Mouse (Mus musculus): ENCODE data around the gene Mllt1. TPM values are rescaled to one million over a fixed set of nuclear protein-coding genes. Genes with fewer than 3 reads are reported as not detected.

The Mllt1 gene
- 32.9 TPM for total RNA-seq (2023)

DNA sequence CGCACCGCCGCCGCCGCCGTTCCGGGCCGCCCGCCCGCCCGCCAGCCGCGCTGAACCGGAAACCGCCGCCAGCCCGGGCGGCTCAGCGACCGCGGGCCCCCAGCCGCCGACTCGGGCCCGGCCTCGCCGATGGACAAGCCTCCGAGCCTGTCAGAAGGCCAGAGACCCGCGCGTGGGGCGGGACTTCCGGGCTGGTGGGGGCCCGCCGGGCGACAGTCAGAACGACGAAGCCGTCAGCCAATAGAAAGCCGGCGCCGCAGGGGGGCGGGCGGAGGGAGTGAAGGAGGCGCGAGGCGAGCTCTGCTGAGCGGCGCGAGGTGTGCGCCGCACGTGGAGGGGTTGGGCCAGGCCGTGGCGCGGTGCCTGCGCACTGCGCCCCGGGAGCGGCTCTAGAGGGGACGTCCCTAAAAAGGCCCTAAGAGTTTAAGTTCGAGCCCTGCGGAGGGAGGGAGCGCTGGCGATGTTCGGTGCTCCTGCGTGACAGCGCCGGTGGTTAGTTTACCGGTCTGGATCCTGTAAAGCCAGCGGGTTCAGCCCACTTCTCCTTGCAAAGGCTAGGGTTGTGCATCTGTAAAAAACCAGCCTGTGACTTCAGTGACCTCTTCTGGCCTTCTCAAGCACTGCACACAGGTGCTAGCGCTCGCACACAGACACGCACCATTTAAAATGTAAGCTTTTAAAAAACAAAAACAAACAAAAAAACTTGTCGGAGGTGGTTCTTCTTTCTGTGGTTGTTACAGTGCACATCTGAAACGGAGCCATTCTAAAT is at the start of gene Mllt1:
Gene Mllt1, minus strand, starts transcription at position 53 of the 769 bp plus-strand sequence.

DNA sequence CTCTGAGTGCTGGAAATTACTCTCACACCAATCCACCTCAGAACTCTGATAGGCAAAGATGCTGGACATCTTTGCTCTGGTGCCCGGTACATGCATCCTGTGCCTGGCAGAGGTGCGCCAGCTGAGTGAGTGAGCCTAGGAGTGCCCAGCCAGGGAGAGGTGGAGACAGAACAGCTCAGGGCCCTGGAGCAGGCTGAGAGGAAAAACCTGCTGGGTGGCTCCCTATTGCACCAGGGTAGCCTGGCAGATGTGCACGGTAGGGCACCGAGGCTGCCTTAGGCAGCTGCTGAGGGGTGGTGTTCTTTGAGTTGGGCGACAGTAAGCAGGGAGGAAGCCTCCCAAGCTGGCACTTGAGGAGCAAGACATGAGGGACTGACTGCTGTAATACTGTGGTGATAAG is 46.8 kb upstream of the Mllt1 start, which contains the start of gene Acer1:
Gene Acer1, minus strand, starts transcription at position 114 of the 400 bp plus-strand sequence.

DNA sequence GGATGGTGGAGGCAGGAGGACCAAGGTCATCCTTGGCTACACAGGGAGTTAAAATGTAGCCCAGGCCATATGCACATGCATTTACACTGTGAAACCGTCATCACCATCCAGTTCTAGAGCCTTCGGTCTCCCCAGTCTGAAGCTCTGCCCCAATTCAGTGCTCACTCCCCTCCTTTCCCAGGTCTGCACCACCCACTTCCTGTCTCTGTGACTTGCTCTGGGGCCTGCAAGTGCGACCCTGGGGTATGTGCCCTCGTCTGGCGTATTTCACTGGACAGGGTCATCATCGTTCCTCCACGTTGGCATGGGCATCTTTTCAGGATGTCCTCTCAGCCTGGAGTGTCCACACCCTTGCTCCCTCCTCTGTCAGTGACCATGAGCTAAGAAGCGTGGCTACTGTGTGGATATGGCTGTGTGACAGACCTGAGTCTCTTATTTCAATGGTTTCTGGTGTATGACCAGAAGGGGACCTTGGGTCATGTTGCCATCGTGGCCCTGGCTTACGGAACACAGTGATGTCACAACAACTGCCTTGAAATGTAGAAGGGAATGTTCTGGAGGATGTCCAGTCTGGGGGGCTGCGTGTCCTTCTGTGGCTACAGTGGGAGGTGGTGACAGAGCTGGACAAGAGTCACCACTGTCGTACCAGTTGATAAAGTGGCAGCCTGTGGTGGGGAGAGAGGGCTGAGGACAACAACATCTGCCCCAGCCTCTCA is 60.1 kb downstream of the Mllt1 start, which contains the start of gene 1700061G19Rik:
Gene 1700061G19Rik, plus strand, starts transcription at position 542 of the 716 bp plus-strand sequence.

DNA sequence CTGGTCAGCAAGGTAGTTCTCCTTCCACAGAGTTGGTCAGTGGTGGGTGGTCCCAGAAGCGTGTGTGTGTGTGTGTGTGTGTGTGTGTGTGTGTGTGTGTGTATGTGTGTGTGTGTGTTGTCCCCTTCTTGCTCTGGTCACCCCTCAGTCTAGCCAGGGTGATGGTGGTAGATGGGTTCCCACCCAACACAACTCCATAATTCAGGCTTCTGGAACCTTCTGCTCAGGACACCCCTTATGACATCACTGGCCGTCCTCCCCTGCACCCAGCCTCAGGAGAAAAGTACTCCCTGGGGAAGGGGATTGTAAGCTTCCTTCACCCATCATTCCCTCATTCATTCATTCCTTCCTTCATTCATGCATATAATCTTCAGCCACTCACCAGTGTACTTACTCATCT is 61.0 kb downstream of the Mllt1 start, which contains the start of gene Acsbg2:
Gene Acsbg2, minus strand, starts transcription at position 211 of the 400 bp plus-strand sequence.

Other genes starting within 250 kb of the Mllt1 start
- 40.0 TPM for gene Ndufa11, start 217.6 kb downstream of the Mllt1 start, total RNA-seq (2023)
- gene Vmac, start 217.4 kb downstream of the Mllt1 start, total RNA-seq (2023), result 9.0 TPM
- gene Nrtn, start 177.9 kb downstream of the Mllt1 start, total RNA-seq (2023), result not detected
- 54.3 TPM for gene Dus3l, start 170.7 kb downstream of the Mllt1 start, total RNA-seq (2023)
- gene Prr22, start 165.2 kb downstream of the Mllt1 start, total RNA-seq (2023), result 0.70 TPM
- 11.5 TPM for gene Rfx2, start 104.4 kb downstream of the Mllt1 start, total RNA-seq (2023)
- gene Acsbg2, start 61.0 kb downstream of the Mllt1 start, total RNA-seq (2023), result not detected
- 0.47 TPM for gene 1700061G19Rik, start 59.9 kb downstream of the Mllt1 start, total RNA-seq (2023)
- gene Acer1, start 46.7 kb upstream of the Mllt1 start, total RNA-seq (2023), result not detected
- 19.8 TPM for gene Clpp, start 54.9 kb upstream of the Mllt1 start, total RNA-seq (2023)
- gene Alkbh7, start 61.9 kb upstream of the Mllt1 start, total RNA-seq (2023), result 9.5 TPM
- not detected for gene Pspn, start 64.6 kb upstream of the Mllt1 start, total RNA-seq (2023)
- gene Gtf2f1, start 75.9 kb upstream of the Mllt1 start, total RNA-seq (2023), result 64.2 TPM
- gene Gm17949, start 76.1 kb upstream of the Mllt1 start, total RNA-seq (2023), result not detected
- gene Khsrp, start 96.1 kb upstream of the Mllt1 start, total RNA-seq (2023), result 118 TPM
- gene Slc25a41, start 106.2 kb upstream of the Mllt1 start, total RNA-seq (2023), result not detected
- 2.2 TPM for gene Crb3, start 123.7 kb upstream of the Mllt1 start, total RNA-seq (2023)
- gene Slc25a23, start 124.4 kb upstream of the Mllt1 start, total RNA-seq (2023), result 26.8 TPM
- 119 TPM for gene Dennd1c, start 143.1 kb upstream of the Mllt1 start, total RNA-seq (2023)
- gene Tubb4a, start 152.4 kb upstream of the Mllt1 start, total RNA-seq (2023), result 2.1 TPM
- 0.88 TPM for gene Tnfsf9, start 169.9 kb upstream of the Mllt1 start, total RNA-seq (2023)
- gene Cd70, start 214.4 kb upstream of the Mllt1 start, total RNA-seq (2023), result not detected

Measured in CD4-positive naive resting alpha-beta T cell, adult 76 days (primary cell).